Mouse (Mus musculus): Measurements from ENCODE around the gene Pigq. TPM values are rescaled to one million over a fixed set of nuclear protein-coding genes. Genes with fewer than 3 reads are reported as not detected.

Pigq gene
- polyA plus RNA-seq, 1 experiment = not detected

DNA sequence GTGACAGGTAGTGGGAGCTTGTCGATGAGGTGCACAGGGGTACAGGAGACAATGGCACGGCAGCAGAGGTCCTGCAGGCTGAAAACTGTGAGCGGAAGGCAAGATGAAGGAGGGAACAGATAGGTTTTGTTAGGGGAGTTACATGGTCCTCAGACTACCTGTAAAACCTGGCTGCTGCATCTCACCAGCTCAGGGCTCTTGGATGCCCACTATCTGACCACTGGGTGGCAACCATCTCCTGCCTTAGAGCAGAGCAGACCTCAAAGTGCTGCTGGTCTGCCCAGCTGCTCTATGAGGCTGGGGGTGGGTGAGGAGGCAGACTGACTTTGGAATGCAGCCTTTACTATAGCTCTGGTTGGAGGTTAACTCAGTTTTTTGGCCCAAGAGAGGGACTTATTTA lies 60.9 kb downstream of the Pigq start:
- 92% methylated on average over 3 of the region's 3 CpGs for WGBS
- Histone ChIP-seq H3K4me1 (ENCODE audit: control insufficient read depth, insufficient read depth, low read length) (peaks cover 8% of the 10 kb centered on the region; the same call in 1 of the 2 replicates), H3K4me3 (ENCODE audit: insufficient read depth, low read depth, low read length) (no peak overlapping the region), H3K27ac (ENCODE audit: insufficient read depth, low read depth, low read length) (no peak overlapping the region)
- no peak for TF ChIP-seq POLR2A (IDR thresholded peaks at IDR 0.05; ENCODE audit: insufficient read depth, low read depth, low read length)
- TF ChIP-seq CTCF (IDR thresholded peaks at IDR 0.05; ENCODE audit: insufficient read depth, low read depth, low read length) = no peak

DNA sequence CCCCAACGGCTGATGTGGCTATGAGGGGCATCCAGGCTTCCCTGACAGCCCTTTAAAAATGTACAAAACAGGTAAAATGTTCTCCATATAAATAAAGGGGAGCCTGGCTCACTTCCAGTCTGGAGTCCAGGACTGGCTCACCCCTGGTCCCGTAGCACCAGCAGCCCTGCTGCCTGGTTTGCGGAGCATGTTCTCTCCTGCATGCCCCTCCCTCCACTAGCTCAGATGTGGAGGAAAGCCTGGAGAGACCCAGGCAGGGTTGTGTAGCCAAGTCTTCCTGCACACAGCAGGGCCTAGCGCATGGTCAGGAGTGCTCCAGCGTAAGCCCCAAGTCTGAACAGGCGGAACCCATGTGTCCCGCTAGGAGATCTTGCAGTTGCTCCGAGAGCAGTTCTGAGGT lies 61.5 kb downstream of the Pigq start:
- 73% methylated on average over 8 of the region's 8 CpGs for WGBS
- H3K4me3 ChIP-seq (ENCODE audit: insufficient read depth, low read depth, low read length) = no peak overlapping the region
- H3K4me1 ChIP-seq (ENCODE audit: control insufficient read depth, insufficient read depth, low read length) = peaks cover 11% of the 10 kb centered on the region; the same call in 1 of the 2 replicates
- no peak for TF ChIP-seq POLR2A (IDR thresholded peaks at IDR 0.05; ENCODE audit: insufficient read depth, low read depth, low read length)
- TF ChIP-seq CTCF (IDR thresholded peaks at IDR 0.05; ENCODE audit: insufficient read depth, low read depth, low read length) = no peak
- H3K27ac ChIP-seq (ENCODE audit: insufficient read depth, low read depth, low read length) = no peak overlapping the region

DNA sequence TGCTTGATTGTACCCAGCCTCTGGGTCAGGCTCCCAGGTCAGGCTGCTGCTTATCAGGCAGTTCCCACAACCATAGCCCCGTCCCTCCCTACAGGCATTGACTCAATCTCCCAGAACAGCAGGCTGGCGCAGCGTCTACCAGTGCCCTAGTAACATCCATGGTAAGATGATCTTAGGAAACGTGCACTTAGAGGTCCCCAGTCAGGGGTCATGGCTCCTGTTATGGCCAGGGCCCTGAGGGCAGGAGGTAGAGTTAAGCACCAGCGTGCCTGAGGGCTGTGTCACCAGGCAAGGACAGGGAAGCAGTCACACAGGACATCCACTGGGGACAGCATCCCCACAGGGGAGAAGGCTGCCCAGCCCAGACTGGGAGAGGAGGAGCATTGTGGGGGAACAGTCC lies 62.4 kb downstream of the Pigq start:
- TF ChIP-seq CTCF (IDR thresholded peaks at IDR 0.05; ENCODE audit: insufficient read depth, low read depth, low read length) = no peak
- no peak for TF ChIP-seq POLR2A (IDR thresholded peaks at IDR 0.05; ENCODE audit: insufficient read depth, low read depth, low read length)
- Histone ChIP-seq H3K27ac (ENCODE audit: insufficient read depth, low read depth, low read length) (no peak overlapping the region), H3K4me3 (ENCODE audit: insufficient read depth, low read depth, low read length) (no peak overlapping the region), H3K4me1 (ENCODE audit: control insufficient read depth, insufficient read depth, low read length) (peaks cover 12% of the 10 kb centered on the region)
- WGBS = 65% methylated on average over 5 of the region's 5 CpGs

DNA sequence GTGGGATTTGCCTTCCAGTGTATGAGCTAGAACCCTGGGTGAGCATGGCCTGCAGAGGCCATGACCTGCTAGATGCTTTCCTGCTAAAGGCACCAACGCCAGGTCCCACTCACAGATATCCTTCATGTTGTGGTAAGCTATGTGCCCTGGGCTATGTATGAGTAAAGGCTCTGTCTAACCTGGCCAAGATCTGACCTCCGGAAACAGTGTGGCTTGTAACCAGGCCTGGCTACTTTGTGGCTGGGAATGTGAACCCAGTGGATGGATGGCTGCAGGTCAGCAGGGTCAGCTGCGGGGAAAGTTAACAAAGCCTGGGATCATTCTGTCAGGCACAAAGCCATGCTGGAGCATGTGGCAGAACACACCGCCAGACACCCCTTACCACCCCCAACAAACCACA lies 63.0 kb downstream of the Pigq start:
- 56% methylated on average over 4 of the region's 4 CpGs for WGBS
- Histone ChIP-seq H3K27ac (ENCODE audit: insufficient read depth, low read depth, low read length) (no peak overlapping the region), H3K4me3 (ENCODE audit: insufficient read depth, low read depth, low read length) (no peak overlapping the region), H3K4me1 (ENCODE audit: control insufficient read depth, insufficient read depth, low read length) (peaks cover 18% of the 10 kb centered on the region)
- TF ChIP-seq CTCF (IDR thresholded peaks at IDR 0.05; ENCODE audit: insufficient read depth, low read depth, low read length) (no peak), POLR2A (IDR thresholded peaks at IDR 0.05; ENCODE audit: insufficient read depth, low read depth, low read length) (no peak)

DNA sequence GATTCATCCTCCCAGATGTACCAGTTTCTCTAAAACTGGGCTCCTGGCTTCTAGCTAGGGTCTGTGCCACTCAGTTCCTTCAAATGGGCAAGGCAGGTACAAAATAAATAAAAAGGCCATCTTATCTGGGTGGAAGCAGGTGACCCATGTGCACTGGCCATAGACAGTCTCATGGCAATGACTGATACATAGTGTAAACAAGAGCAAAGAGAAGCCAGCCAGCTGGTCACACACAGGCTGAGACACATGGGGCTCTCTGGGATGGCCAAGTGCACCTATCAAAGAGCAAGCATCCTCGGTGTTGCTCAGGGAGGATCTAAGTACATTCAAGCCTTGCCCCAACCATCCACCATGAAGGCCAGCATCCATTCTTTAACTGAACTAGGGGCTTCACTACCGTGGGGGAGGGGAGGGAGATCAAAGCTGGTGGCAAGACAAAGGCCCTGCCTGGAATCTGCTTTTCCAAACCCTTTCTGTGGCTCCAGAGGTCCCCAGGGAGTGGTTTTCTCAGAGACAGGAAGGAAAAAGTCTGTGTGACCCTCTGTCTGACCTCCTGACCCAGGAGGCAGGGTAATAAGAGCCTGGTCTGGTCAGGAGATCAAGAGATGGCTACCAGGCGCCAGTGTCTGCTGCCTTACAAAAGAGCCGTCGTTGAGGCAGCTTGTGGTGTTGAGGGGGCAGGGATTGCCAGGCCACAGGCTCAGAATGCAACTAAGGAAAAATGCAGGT lies 63.7 kb downstream of the Pigq start:
- Histone ChIP-seq H3K4me1 (ENCODE audit: control insufficient read depth, insufficient read depth, low read length) (peaks cover 24% of the 10 kb centered on the region), H3K4me3 (ENCODE audit: insufficient read depth, low read depth, low read length) (no peak overlapping the region), H3K27ac (ENCODE audit: insufficient read depth, low read depth, low read length) (no peak overlapping the region)
- TF ChIP-seq CTCF (IDR thresholded peaks at IDR 0.05; ENCODE audit: insufficient read depth, low read depth, low read length) = no peak
- no peak for TF ChIP-seq POLR2A (IDR thresholded peaks at IDR 0.05; ENCODE audit: insufficient read depth, low read depth, low read length)
- 26% methylated on average over 5 of the region's 5 CpGs for WGBS

DNA sequence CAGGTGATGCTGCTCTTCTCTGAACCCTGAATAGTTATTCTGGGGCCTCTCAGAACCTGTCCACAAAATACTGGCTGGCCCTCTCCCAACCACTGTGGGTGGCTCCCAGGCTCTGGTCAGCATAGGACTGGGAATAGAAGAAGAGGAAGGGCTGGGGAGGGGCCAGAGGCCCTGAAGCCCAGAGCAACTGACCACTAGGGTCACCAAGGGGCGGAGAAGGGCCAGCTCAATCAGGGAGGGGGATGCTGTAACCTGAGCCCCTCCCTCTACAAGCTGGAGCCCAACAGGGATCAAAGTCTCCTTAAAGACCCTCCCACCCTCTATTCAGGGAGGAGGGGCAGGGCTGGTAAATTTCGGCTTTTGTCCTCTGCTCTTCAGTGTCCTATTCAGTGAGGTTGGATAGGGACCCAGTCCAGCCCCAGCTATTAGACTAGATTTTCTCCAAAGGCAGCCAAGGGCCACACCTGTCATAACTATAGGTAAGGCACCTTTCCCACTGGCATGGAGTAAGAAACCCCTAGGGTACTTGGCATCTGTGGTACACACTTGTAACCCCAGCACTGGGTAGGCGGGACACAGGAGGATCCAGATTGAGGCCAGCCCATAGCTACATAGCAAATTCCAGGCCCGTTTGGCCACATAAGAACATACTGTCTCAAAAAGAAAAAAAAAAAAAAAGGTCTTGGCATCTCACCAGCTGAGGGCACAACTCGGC lies 64.4 kb downstream of the Pigq start, which contains the start of gene Wfikkn1:
Gene Wfikkn1 (minus strand): TSS at position 663 of the 715 bp plus-strand sequence.
- H3K27ac ChIP-seq (ENCODE audit: insufficient read depth, low read depth, low read length) = no peak within 1 kb of the TSS
- H3K4me1 ChIP-seq (ENCODE audit: control insufficient read depth, insufficient read depth, low read length) = peaks cover 27% of the 10 kb centered on the region
- no peak within 1 kb of the TSS for H3K4me3 ChIP-seq (ENCODE audit: insufficient read depth, low read depth, low read length)
- 37% methylated on average over 5 of the region's 5 CpGs for WGBS
- TF ChIP-seq CTCF (IDR thresholded peaks at IDR 0.05; ENCODE audit: insufficient read depth, low read depth, low read length) (no peak), POLR2A (IDR thresholded peaks at IDR 0.05; ENCODE audit: insufficient read depth, low read depth, low read length) (no peak)

DNA sequence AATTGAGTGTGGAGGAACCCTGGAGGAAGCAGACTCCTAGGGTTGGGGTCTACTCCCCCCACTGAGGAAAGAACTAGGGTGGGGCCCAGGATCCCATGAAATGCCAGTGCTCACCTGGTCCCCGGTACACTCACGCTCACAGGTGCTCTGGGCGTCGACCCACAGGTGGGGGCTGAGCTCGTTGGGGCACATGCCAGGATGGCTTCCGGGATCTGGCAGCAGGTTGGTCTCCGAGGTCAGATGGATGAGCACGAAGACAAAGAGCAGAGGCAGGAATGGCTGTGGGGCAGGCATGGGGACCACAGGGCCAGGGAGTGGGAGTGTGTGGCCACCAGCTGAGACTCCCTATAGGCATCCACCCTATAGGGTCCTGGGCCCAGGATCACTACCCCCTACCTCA lies 65.0 kb downstream of the Pigq start:
- 73% methylated on average over 8 of the region's 8 CpGs for WGBS
- Histone ChIP-seq H3K27ac (ENCODE audit: insufficient read depth, low read depth, low read length) (no peak overlapping the region), H3K4me1 (ENCODE audit: control insufficient read depth, insufficient read depth, low read length) (peaks cover 27% of the 10 kb centered on the region), H3K4me3 (ENCODE audit: insufficient read depth, low read depth, low read length) (no peak overlapping the region)
- TF ChIP-seq CTCF (IDR thresholded peaks at IDR 0.05; ENCODE audit: insufficient read depth, low read depth, low read length) = no peak
- TF ChIP-seq POLR2A (IDR thresholded peaks at IDR 0.05; ENCODE audit: insufficient read depth, low read depth, low read length) = no peak

DNA sequence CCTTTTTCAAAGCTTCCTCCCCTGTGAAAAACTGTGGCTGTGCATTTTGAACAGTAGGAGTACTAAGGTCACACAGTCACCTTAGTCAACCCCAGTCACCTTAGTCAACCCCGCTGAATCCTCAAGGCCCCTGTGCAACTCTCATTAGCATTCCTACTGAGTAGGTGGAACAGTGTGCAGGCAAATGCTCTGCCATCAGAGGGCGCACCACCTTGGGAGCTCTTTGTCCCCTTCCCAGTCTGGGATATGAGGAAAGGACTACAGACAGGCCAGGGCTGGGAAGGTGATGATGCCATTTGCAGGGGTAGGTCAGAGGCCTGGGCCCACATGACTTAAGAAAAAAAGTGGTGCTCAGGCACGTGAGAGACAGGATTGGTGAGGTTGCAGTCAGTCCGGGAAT lies 65.5 kb downstream of the Pigq start:
- no peak overlapping the region for H3K4me3 ChIP-seq (ENCODE audit: insufficient read depth, low read depth, low read length)
- TF ChIP-seq POLR2A (IDR thresholded peaks at IDR 0.05; ENCODE audit: insufficient read depth, low read depth, low read length) (no peak), CTCF (IDR thresholded peaks at IDR 0.05; ENCODE audit: insufficient read depth, low read depth, low read length) (no peak)
- 56% methylated on average over 4 of the region's 4 CpGs for WGBS

DNA sequence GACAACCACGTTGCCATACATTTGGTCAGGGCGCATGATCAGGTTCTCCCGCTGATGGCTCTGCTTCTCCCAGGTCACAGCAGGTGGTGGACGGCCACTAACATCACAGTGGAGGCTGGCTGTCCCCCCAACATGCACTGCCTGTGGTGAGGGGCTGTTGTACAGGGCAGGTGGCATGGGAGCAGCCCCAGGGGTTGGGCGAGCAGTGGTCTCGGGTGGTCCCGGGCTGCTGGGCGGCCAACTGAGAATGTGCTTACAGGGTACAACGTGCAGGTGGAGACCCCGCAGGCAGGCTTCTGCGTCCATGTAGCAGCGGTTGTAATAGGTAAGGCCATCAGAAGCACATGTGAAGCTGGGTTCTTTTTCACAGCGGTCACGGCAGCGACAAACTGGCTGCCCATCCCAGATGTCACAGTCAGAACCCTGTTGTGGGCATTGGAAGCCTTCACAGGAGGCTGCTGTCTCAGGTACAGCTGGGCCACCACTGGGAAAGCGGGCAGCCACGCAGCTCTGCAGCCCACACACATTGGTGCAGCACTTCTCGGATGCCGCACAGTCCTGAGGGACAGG lies 66.0 kb downstream of the Pigq start:
- Histone ChIP-seq H3K27ac (ENCODE audit: insufficient read depth, low read depth, low read length) (no peak overlapping the region), H3K4me1 (ENCODE audit: control insufficient read depth, insufficient read depth, low read length) (peaks cover 30% of the 10 kb centered on the region), H3K4me3 (ENCODE audit: insufficient read depth, low read depth, low read length) (no peak overlapping the region)
- 90% methylated on average over 19 of the region's 19 CpGs for WGBS
- TF ChIP-seq CTCF (IDR thresholded peaks at IDR 0.05; ENCODE audit: insufficient read depth, low read depth, low read length) (no peak), POLR2A (IDR thresholded peaks at IDR 0.05; ENCODE audit: insufficient read depth, low read depth, low read length) (no peak)

More for the DNA sequence above, 65.5 kb downstream of the Pigq start:
- Histone ChIP-seq H3K27ac (ENCODE audit: insufficient read depth, low read depth, low read length) (no peak overlapping the region), H3K4me1 (ENCODE audit: control insufficient read depth, insufficient read depth, low read length) (peaks cover 27% of the 10 kb centered on the region)
